In genomic region chr12:91517808-91518207, GRCm38 (mm10) we compare ENCODE assay signal across 19 mouse cellular contexts.
DNase-seq lines count a peak whose midpoint lies in the region; ATAC-seq lines count a peak whose summit lies in the region.
"Had no signal": no experiment of that assay in that cellular context is flagged by ENCODE, and none has a peak within 500 bp of the region (broad histone marks: within the 10 kb centered on the region; RNA-seq: fewer than 3 reads in every experiment).

No protein-coding gene starts in this region.

- ATAC-seq in embryonic facial prominence, embryonic 11.5 days (replicated peaks; ENCODE audit: insufficient number of reproducible peaks, low FRiP score, low TSS enrichment, low read depth) = no peak
- peak; percentile 87; the same call in 1 of the 2 replicates for ATAC-seq in limb, embryonic 11.5 days (ENCODE audit: insufficient number of reproducible peaks, low FRiP score, low TSS enrichment, low read depth)
- peak; percentile 68; the same call in 1 of the 2 replicates for ATAC-seq in limb, embryonic 12.5 days (ENCODE audit: insufficient number of reproducible peaks, insufficient read depth, low FRiP score, low TSS enrichment, low read depth)
- ATAC-seq: forebrain, embryonic 15.5 days; intestine, embryonic 16.5 days had no signal

- no peak overlapping the region for H3K9ac ChIP-seq in embryonic facial prominence, embryonic 11.5 days (replicated peaks; ENCODE audit: low read length)
- no peak overlapping the region for H3K9ac ChIP-seq in limb, embryonic 11.5 days (ENCODE audit: low read length)
- H3K9ac ChIP-seq in limb, embryonic 12.5 days (replicated peaks) = no peak overlapping the region
- H3K9ac ChIP-seq: forebrain, embryonic 15.5 days; heart, embryonic 12.5 days; hindbrain, embryonic 12.5 days had no signal

- H3K4me2 ChIP-seq in embryonic facial prominence, embryonic 11.5 days (ENCODE audit: low read depth, low read length) = no peak overlapping the region
- no peak overlapping the region for H3K4me2 ChIP-seq in limb, embryonic 11.5 days (ENCODE audit: low read depth, severe bottlenecking)
- 0 out of 2 replicates have a peak overlapping the region, but pooled peaks have one; percentile 6 for H3K4me2 ChIP-seq in limb, embryonic 12.5 days
- H3K4me2 ChIP-seq: forebrain, embryonic 15.5 days; heart, embryonic 12.5 days; hindbrain, embryonic 12.5 days had no signal

- no peaks in the 10 kb centered on the region for H3K27me3 ChIP-seq in embryonic facial prominence, embryonic 11.5 days (ENCODE audit: control insufficient read depth, insufficient read depth, low read length)
- H3K27me3 ChIP-seq in embryonic facial prominence, embryonic 10.5 days (replicated peaks; ENCODE audit: low read depth, poor library complexity, severe bottlenecking) = no peaks in the 10 kb centered on the region
- H3K27me3 ChIP-seq in limb, embryonic 11.5 days (ENCODE audit: control insufficient read depth, insufficient read depth, low read length) = no peaks in the 10 kb centered on the region
- no peaks in the 10 kb centered on the region for H3K27me3 ChIP-seq in limb, embryonic 10.5 days (ENCODE audit: low read depth, poor library complexity, severe bottlenecking)
- no peaks in the 10 kb centered on the region for H3K27me3 ChIP-seq in limb, embryonic 12.5 days
- H3K27me3 ChIP-seq: CH12.LX; forebrain, embryonic 15.5 days; heart, embryonic 12.5 days; hindbrain, embryonic 12.5 days had no signal

- no peak overlapping the region for H3K4me3 ChIP-seq in embryonic facial prominence, embryonic 11.5 days (ENCODE audit: low read depth, low read length)
- no peak overlapping the region for H3K4me3 ChIP-seq in embryonic facial prominence, embryonic 10.5 days
- H3K4me3 ChIP-seq in limb, embryonic 11.5 days (ENCODE audit: low read depth, low read length) = no peak overlapping the region
- no peak overlapping the region for H3K4me3 ChIP-seq in limb, embryonic 10.5 days
- no peak overlapping the region for H3K4me3 ChIP-seq in limb, embryonic 12.5 days (replicated peaks)
- H3K4me3 ChIP-seq: forebrain, embryonic 15.5 days; heart, embryonic 12.5 days; hindbrain, embryonic 12.5 days had no signal

- no peaks in the 10 kb centered on the region for H3K9me3 ChIP-seq in embryonic facial prominence, embryonic 11.5 days (replicated peaks; ENCODE audit: control insufficient read depth, low read length)
- H3K9me3 ChIP-seq in embryonic facial prominence, embryonic 10.5 days = 0 out of 2 replicates have a peak, but pooled peaks cover 3% of the 10 kb centered on the region
- H3K9me3 ChIP-seq in limb, embryonic 11.5 days (ENCODE audit: control insufficient read depth, low read length) = no peaks in the 10 kb centered on the region
- H3K9me3 ChIP-seq in limb, embryonic 10.5 days (replicated peaks) = no peaks in the 10 kb centered on the region
- H3K9me3 ChIP-seq in limb, embryonic 12.5 days = 0 out of 2 replicates have a peak, but pooled peaks cover 5% of the 10 kb centered on the region
- H3K9me3 ChIP-seq: heart, embryonic 12.5 days; hindbrain, embryonic 12.5 days had no signal

- WGBS in embryonic facial prominence, embryonic 11.5 days = 27% methylated on average over 3 of the region's 3 CpGs
- 39% methylated on average over 3 of the region's 3 CpGs for WGBS in embryonic facial prominence, embryonic 10.5 days
- 16% methylated on average over 3 of the region's 3 CpGs for WGBS in limb, embryonic 11.5 days
- WGBS in limb, embryonic 10.5 days = 23% methylated on average over 3 of the region's 3 CpGs
- 15% methylated on average over 3 of the region's 3 CpGs for WGBS in limb, embryonic 12.5 days

- DNase-seq in embryonic facial prominence, embryonic 11.5 days (ENCODE audit: low spot score) = peak; percentile 57
- no peak for DNase-seq in embryonic facial prominence, embryonic 10.5 days (ENCODE audit: low spot score)
- DNase-seq in limb, embryonic 11.5 days (ENCODE audit: low spot score) = peak; percentile 29
- DNase-seq in limb, embryonic 10.5 days (ENCODE audit: low spot score) = no peak
- DNase-seq in embryo, embryonic 11 days = peak; percentile 40
- DNase-seq in spleen, postnatal 4 days (ENCODE audit: low spot score in 2 of 2) = no peak
- no peak for DNase-seq in ovary, postnatal 14 days (ENCODE audit: low spot score)
- DNase-seq: adrenal gland, adult 2 months; adrenal gland, postnatal 25 days; cerebellum, adult 18-20 months; cerebellum, adult 9-11 months; cerebellum, postnatal 36 days; kidney, adult 2 months had no signal

- H3K36me3 ChIP-seq in embryonic facial prominence, embryonic 11.5 days (replicated peaks; ENCODE audit: control insufficient read depth, insufficient read depth, low read depth, low read length) = no peaks in the 10 kb centered on the region
- H3K36me3 ChIP-seq in embryonic facial prominence, embryonic 10.5 days (replicated peaks) = no peaks in the 10 kb centered on the region
- H3K36me3 ChIP-seq in limb, embryonic 11.5 days (ENCODE audit: control insufficient read depth, insufficient read depth, low read length) = no peaks in the 10 kb centered on the region
- no peaks in the 10 kb centered on the region for H3K36me3 ChIP-seq in limb, embryonic 10.5 days
- H3K36me3 ChIP-seq in limb, embryonic 12.5 days = no peaks in the 10 kb centered on the region
- H3K36me3 ChIP-seq: forebrain, embryonic 15.5 days; heart, embryonic 12.5 days; hindbrain, embryonic 12.5 days had no signal

- H3K27ac ChIP-seq in embryonic facial prominence, embryonic 11.5 days (replicated peaks; ENCODE audit: low read depth, low read length) = no peak overlapping the region
- no peak overlapping the region for H3K27ac ChIP-seq in embryonic facial prominence, embryonic 10.5 days (replicated peaks)
- no peak overlapping the region for H3K27ac ChIP-seq in limb, embryonic 11.5 days (replicated peaks; ENCODE audit: low read depth, low read length)
- no peak overlapping the region for H3K27ac ChIP-seq in limb, embryonic 10.5 days
- no peak overlapping the region for H3K27ac ChIP-seq in limb, embryonic 12.5 days
- H3K27ac ChIP-seq: forebrain, embryonic 15.5 days; hindbrain, embryonic 12.5 days had no signal

- H3K4me1 ChIP-seq in embryonic facial prominence, embryonic 11.5 days (ENCODE audit: control insufficient read depth, insufficient read depth, low read length) = no peaks in the 10 kb centered on the region
- peaks cover 19% of the 10 kb centered on the region for H3K4me1 ChIP-seq in embryonic facial prominence, embryonic 10.5 days
- peaks cover 4% of the 10 kb centered on the region for H3K4me1 ChIP-seq in limb, embryonic 11.5 days (ENCODE audit: control insufficient read depth, insufficient read depth, low read length)
- H3K4me1 ChIP-seq in limb, embryonic 10.5 days = peaks cover 25% of the 10 kb centered on the region
- H3K4me1 ChIP-seq in limb, embryonic 12.5 days (replicated peaks) = peaks cover 6% of the 10 kb centered on the region; the same call in 1 of the 2 replicates
- H3K4me1 ChIP-seq: heart, embryonic 12.5 days had no signal

Comparison
In these comparisons a context has a peak if more than half of its experiments do, and no peak if none do; other contexts are left out.
1. DNase-seq: peak in embryonic facial prominence, embryonic 11.5 days (single experiment), limb, embryonic 11.5 days (single experiment) and embryo, embryonic 11 days (single experiment); none in embryonic facial prominence, embryonic 10.5 days (single experiment), limb, embryonic 10.5 days (single experiment), spleen, postnatal 4 days (0 of 2) and ovary, postnatal 14 days (single experiment).